23 mouse cellular contexts compared by ENCODE assay signal in genomic region chr14:75976107-75976506, GRCm38 (mm10). TPM values are rescaled to one million over a fixed set of nuclear protein-coding genes. Genes with fewer than 3 reads are reported as not detected.
DNase-seq lines count a peak whose midpoint lies in the region; ATAC-seq and TF ChIP-seq lines count a peak whose summit lies in the region.
"Had no signal": no experiment of that assay in that cellular context is flagged by ENCODE, and none has a peak within 500 bp of the region (broad histone marks: within the 10 kb centered on the region; RNA-seq: fewer than 3 reads in every experiment).

No protein-coding gene starts in this region.

- H3K4me3 ChIP-seq in liver, embryonic 11.5 days (ENCODE audit: low read depth, low read length): no peak overlapping the region
- no peak overlapping the region for H3K4me3 ChIP-seq in liver, embryonic 15.5 days (replicated peaks)
- H3K4me3 ChIP-seq in kidney, adult 2 months (ENCODE audit: insufficient read depth, low read depth, low read length): no peak overlapping the region
- H3K4me3 ChIP-seq: embryonic facial prominence, embryonic 10.5 days; forebrain, embryonic 13.5 days; gastrocnemius, adult 2 months; hindbrain, embryonic 13.5 days had no signal

- H3K27me3 ChIP-seq in liver, embryonic 11.5 days (replicated peaks; ENCODE audit: control insufficient read depth, insufficient read depth, low read length): no peaks in the 10 kb centered on the region
- H3K27me3 ChIP-seq in liver, embryonic 15.5 days: no peaks in the 10 kb centered on the region
- no peaks in the 10 kb centered on the region for H3K27me3 ChIP-seq in kidney, adult 2 months (replicated peaks; ENCODE audit: control insufficient read depth, insufficient read depth, low read length)
- H3K27me3 ChIP-seq: forebrain, embryonic 13.5 days; hindbrain, embryonic 13.5 days had no signal

- no peaks in the 10 kb centered on the region for H3K9me3 ChIP-seq in liver, embryonic 11.5 days (ENCODE audit: control insufficient read depth, low read length)
- no peaks in the 10 kb centered on the region for H3K9me3 ChIP-seq in liver, embryonic 15.5 days (replicated peaks)
- H3K9me3 ChIP-seq: embryonic facial prominence, embryonic 10.5 days; forebrain, embryonic 13.5 days; hindbrain, embryonic 13.5 days had no signal

- H3K9ac ChIP-seq in liver, embryonic 11.5 days (ENCODE audit: low read depth, low read length): no peak overlapping the region
- H3K9ac ChIP-seq in liver, embryonic 15.5 days: no peak overlapping the region
- H3K9ac ChIP-seq: forebrain, embryonic 13.5 days; forebrain, postnatal 0 days; hindbrain, embryonic 13.5 days had no signal

- H3K4me2 ChIP-seq in liver, embryonic 11.5 days: no peak overlapping the region
- H3K4me2 ChIP-seq in liver, embryonic 15.5 days: no peak overlapping the region
- H3K4me2 ChIP-seq: forebrain, embryonic 13.5 days; hindbrain, embryonic 13.5 days had no signal

- DNase-seq in liver, embryonic 11.5 days (ENCODE audit: low spot score): no peak
- no peak for DNase-seq in liver
- peak; percentile 14 for DNase-seq in c-Kit-positive CD71-positive TER-119-positive erythroid progenitor cells, embryonic 14.5 days (ENCODE audit: low spot score)
- no peak for DNase-seq in adrenal gland, adult (ENCODE audit: inconsistent age in 2 of 2, low spot score in 1 of 2)
- DNase-seq in kidney, adult 2 months: no peak
- no peak for DNase-seq in gastrocnemius, postnatal 4 days (ENCODE audit: low spot score in 2 of 2)
- DNase-seq: adrenal gland, postnatal 14 days; cerebellum, adult 2 months; cerebellum, postnatal 10 days; forebrain, postnatal 0 days; gastrocnemius, adult 2 months; gastrocnemius, postnatal 25 days; heart, adult 11 months; heart, postnatal 10 days had no signal

- WGBS in liver, embryonic 11.5 days: 40% methylated on average over 3 of the region's 3 CpGs
- 23% methylated on average over 3 of the region's 3 CpGs for WGBS in liver, embryonic 15.5 days (ENCODE audit: insufficient replicate concordance)
- 71% methylated on average over 3 of the region's 3 CpGs for WGBS in kidney, adult 2 months

- H3K27ac ChIP-seq in liver, embryonic 11.5 days (ENCODE audit: low read depth, low read length): no peak overlapping the region
- no peak overlapping the region for H3K27ac ChIP-seq in liver, embryonic 15.5 days (replicated peaks)
- H3K27ac ChIP-seq in kidney, adult 2 months (ENCODE audit: insufficient read depth, low read depth, low read length): no peak overlapping the region
- H3K27ac ChIP-seq: embryonic facial prominence, embryonic 10.5 days; forebrain, embryonic 13.5 days; gastrocnemius, adult 2 months; hindbrain, embryonic 13.5 days; hindbrain, postnatal 0 days had no signal

- H3K4me1 ChIP-seq in liver, embryonic 11.5 days (replicated peaks; ENCODE audit: control insufficient read depth, insufficient read depth, low read length): peaks cover 9% of the 10 kb centered on the region; the same call in 1 of the 2 replicates
- peaks cover 13% of the 10 kb centered on the region for H3K4me1 ChIP-seq in liver, embryonic 15.5 days (replicated peaks)
- no peaks in the 10 kb centered on the region for H3K4me1 ChIP-seq in kidney, adult 2 months (ENCODE audit: control insufficient read depth, insufficient read depth, low read length)
- H3K4me1 ChIP-seq: forebrain, embryonic 13.5 days; hindbrain, embryonic 13.5 days had no signal

- ATAC-seq in liver, embryonic 11.5 days (replicated peaks; ENCODE audit: low FRiP score): peak; percentile 90
- 0 out of 2 replicates have a peak, but pooled peaks have one; percentile 34 for ATAC-seq in liver, embryonic 15.5 days (ENCODE audit: insufficient read depth)
- ATAC-seq in megakaryocyte-erythroid progenitor cell, adult 5-6 weeks (replicated peaks; ENCODE audit: low FRiP score, low TSS enrichment, poor library complexity, severe bottlenecking): peak; percentile 88
- ATAC-seq: forebrain, embryonic 13.5 days; forebrain, postnatal 0 days; hindbrain, postnatal 0 days had no signal

- no peak for TF ChIP-seq POLR2A in kidney, adult 2 months (IDR thresholded peaks at IDR 0.05; ENCODE audit: low read depth, low read length)

- H3K36me3 ChIP-seq in liver, embryonic 11.5 days (ENCODE audit: control insufficient read depth, insufficient read depth, low read length): no peaks in the 10 kb centered on the region
- H3K36me3 ChIP-seq in liver, embryonic 15.5 days (replicated peaks): no peaks in the 10 kb centered on the region
- H3K36me3 ChIP-seq in kidney, adult 2 months (ENCODE audit: control insufficient read depth, insufficient read depth, low read length): no peaks in the 10 kb centered on the region
- H3K36me3 ChIP-seq: hindbrain, embryonic 13.5 days had no signal

- TF ChIP-seq CTCF in kidney, adult 2 months (conservative IDR thresholded peaks at IDR 0.05; ENCODE audit: insufficient read depth, insufficient read length, low read depth, low read length): no peak

RNA-seq across cellular contexts. Expression of gene Kctd4, which starts 21.3 kb away (rescaled TPM):
- 0.41 and 0.42 TPM in 2 replicates for polyA plus RNA-seq in liver, embryonic 11.5 days (2014; fragmentation: Nextera tagmentation; extraction: Ambion mirVana)
- polyA plus RNA-seq in liver, embryonic 15.5 days (2015; fragmentation: Nextera tagmentation; extraction: Ambion mirVana): 0.14 and 0.21 TPM in 2 replicates
- not detected in 2 replicates for total RNA-seq in megakaryocyte-erythroid progenitor cell, adult 5-6 weeks (2014; fragmentation: Nextera tagmentation)
- 0.28 TPM in 1 of 2 replicates, not detected in the other for total RNA-seq in megakaryocyte-erythroid progenitor cell, adult 5-6 weeks (2017)
- polyA plus RNA-seq in kidney, adult 2 months (2012; rRNA removed): not detected in 2 replicates
- under 1 TPM; 0.12 to 0.18 TPM for total RNA-seq in gastrocnemius, postnatal 4 days (2021)
- total RNA-seq: adrenal gland, adult 18-20 months; adrenal gland, postnatal 14 days; gastrocnemius, adult 2 months; gastrocnemius, postnatal 25 days; heart, postnatal 10 days; hematopoietic stem cell, adult 5-6 weeks had no signal
- polyA plus RNA-seq: C2C12 had no signal

RNA-seq across cellular contexts. Expression of gene Gtf2f2, which starts 34.6 kb away (rescaled TPM):
- polyA plus RNA-seq in liver, embryonic 11.5 days (2014; fragmentation: Nextera tagmentation; extraction: Ambion mirVana): 56.9 and 59.6 TPM in 2 replicates
- polyA plus RNA-seq in liver, embryonic 15.5 days (2015; fragmentation: Nextera tagmentation; extraction: Ambion mirVana): 18.0 and 19.4 TPM in 2 replicates
- total RNA-seq in megakaryocyte-erythroid progenitor cell, adult 5-6 weeks (2014; fragmentation: Nextera tagmentation): 42.7 and 55.2 TPM in 2 replicates
- total RNA-seq in megakaryocyte-erythroid progenitor cell, adult 5-6 weeks (2017): 80.5 and 97.1 TPM in 2 replicates
- polyA plus RNA-seq in kidney, adult 2 months (2012; rRNA removed): 2.3 and 3.2 TPM in 2 replicates
- total RNA-seq in gastrocnemius, postnatal 4 days (2021): 10 to 100 TPM; 19.1 to 19.5 TPM

Comparison
In these comparisons a context has a peak if more than half of its experiments do, and no peak if none do; other contexts are left out.
1. ATAC-seq: peak in every context shown above with its lines; median percentile 90 in liver, embryonic 11.5 days; 88 in megakaryocyte-erythroid progenitor cell, adult 5-6 weeks; 34 in liver, embryonic 15.5 days.